Mouse (Mus musculus) midbrain, postnatal 0 days (tissue): ENCODE data around the gene Cfap73. TPM values are rescaled to one million over a fixed set of nuclear protein-coding genes. Genes with fewer than 3 reads are reported as not detected.

Experiments
- ATAC-seq: fragments of 200-750 bp; cut with Nextera tagmentation; 2 replicates; pipeline ENCODE4 v1.8.0; 2017; ENCODE audit warnings: moderate number of reproducible peaks, mild to moderate bottlenecking, moderate TSS enrichment, moderate library complexity; ENCODE audit not compliant: low FRiP score
- DNase-seq: peaks from one replicate; pipeline ENCODE4 v3.0.0-alpha.2; 2015; ENCODE audit warnings: low spot score
- H3K27ac ChIP-seq: fragments of 300-500 bp; sonication (generic); 2 replicates; pipeline ENCODE4 v1.5.1; 2014; ENCODE audit warnings: low read depth, mild to moderate bottlenecking, low read length, mixed read lengths
- H3K27me3 ChIP-seq: fragments of 300-500 bp; sonication (generic); 2 replicates; pipeline ENCODE4 v1.6.1; 2014; ENCODE audit warnings: low read length, control low read depth, mixed read lengths; ENCODE audit not compliant: insufficient read depth
- H3K36me3 ChIP-seq: fragments of 300-500 bp; sonication (generic); 2 replicates; pipeline ENCODE4 v1.6.1; 2014; ENCODE audit warnings: low read length, control low read depth, mixed read lengths; ENCODE audit not compliant: insufficient read depth
- H3K4me1 ChIP-seq: fragments of 300-500 bp; sonication (generic); 2 replicates; pipeline ENCODE4 v1.6.1; 2014; ENCODE audit warnings: mild to moderate bottlenecking, control low read depth, antibody characterized with exemption, low read length, mixed read lengths; ENCODE audit not compliant: insufficient read depth
- H3K4me2 ChIP-seq: fragments of 300-500 bp; sonication (generic); 2 replicates; pipeline ENCODE4 v1.6.1; 2014; ENCODE audit warnings: low read depth, mild to moderate bottlenecking, low read length, mixed read lengths; ENCODE audit not compliant: poor library complexity, severe bottlenecking
- H3K4me3 ChIP-seq: fragments of 300-500 bp; sonication (generic); 2 replicates; pipeline ENCODE4 v1.5.1; 2014; ENCODE audit warnings: low read depth, mild to moderate bottlenecking, low read length, moderate library complexity
- H3K9ac ChIP-seq: fragments of 300-500 bp; sonication (generic); replicated peaks from 2 replicates; pipeline ENCODE4 v1.6.1; 2014; ENCODE audit warnings: mild to moderate bottlenecking, low read length, moderate library complexity, mixed read lengths; ENCODE audit not compliant: poor library complexity, severe bottlenecking
- H3K9me3 ChIP-seq: fragments of 300-500 bp; sonication (generic); 2 replicates; pipeline ENCODE4 v1.6.1; 2016; ENCODE audit warnings: low read length, control low read depth
- CTCF ChIP-seq: IDR thresholded peaks from 2 replicates; pipeline ENCODE4 v1.5.1; 2016; ENCODE audit warnings: antibody characterized with exemption, mild to moderate bottlenecking
- WGBS: fragments of 180-500 bp; shearing (Covaris S2); extraction: QIAGEN DNeasy Blood & Tissue Kit; methylation state at CpG from one replicate; pipeline ENCODE4 v1.1.7; 2014; 5-methylcytosine and 5-hydroxymethylcytosine counted together
- polyA plus RNA-seq: library from polyadenylated mRNA; unstranded; fragments of >200 nt; fragmentation: Nextera tagmentation; extraction: Ambion mirVana; gene quantifications from 2 replicates; pipeline ENCODE4 v1.2.1, GENCODE M21; 2015
- total RNA-seq: library from RNA; depleted of rRNA; stranded (reverse); fragments of >200 nt; gene quantifications from 2 replicates; pipeline ENCODE4 v1.2.3, GENCODE M21; 2014

Cfap73 gene
- total and polyA plus RNA-seq, 2 experiments from 2014 or later: 0.60 to 0.62 TPM

- Histone ChIP-seq H3K27ac (no peak overlapping the region), H3K4me2 (peak overlapping the region; percentile 50), H3K9me3 (no peaks in the 10 kb centered on the region), H3K4me3 (peak overlapping the region; percentile 35), H3K9ac (peak overlapping the region; percentile 39; the same call in 1 of the 2 replicates), H3K36me3 (no peaks in the 10 kb centered on the region), H3K4me1 (peaks cover 6% of the 10 kb centered on the region; the same call in 1 of the 2 replicates), H3K27me3 (peaks cover 14% of the 10 kb centered on the region; the same call in 1 of the 2 replicates)
- no peak for DNase-seq
- peak; percentile 59 for ATAC-seq
- 4% methylated on average over 21 of the region's 21 CpGs for WGBS
- TF ChIP-seq CTCF: no peak; the same call in 1 of the 2 replicates
Measured at GRCm38 (mm10) chr5:120649374-120649933, 15.4 kb upstream of the Cfap73 start.

- peak within 1 kb of the TSS; percentile 50 for H3K4me2 ChIP-seq
- H3K27ac ChIP-seq: no peak within 1 kb of the TSS
- under 1% methylated on average over 44 of the region's 53 CpGs for WGBS
- peaks cover 14% of the 10 kb centered on the region; the same call in 1 of the 2 replicates for H3K27me3 ChIP-seq
- no peaks in the 10 kb centered on the region for H3K36me3 ChIP-seq
- peak within 1 kb of the TSS; percentile 39 for H3K9ac ChIP-seq
- DNase-seq (peak; percentile 29), ATAC-seq (peak; percentile 39; the same call in 1 of the 2 replicates)
- H3K4me1 ChIP-seq: peaks cover 6% of the 10 kb centered on the region; the same call in 1 of the 2 replicates
- H3K4me3 ChIP-seq: peak within 1 kb of the TSS; percentile 35
- peak; percentile 70 for TF ChIP-seq CTCF
- no peaks in the 10 kb centered on the region for H3K9me3 ChIP-seq
Measured at GRCm38 (mm10) chr5:120648569-120649373, 14.7 kb upstream of the Cfap73 start, which contains the start of gene Rasal1. Gene Rasal1 (plus strand): TSS chr5:120648812.

GRCm38 (mm10) chr5:120647814-120648491 is 13.9 kb upstream of the Cfap73 start:
- TF ChIP-seq CTCF: peak; percentile 17; the same call in 1 of the 2 replicates
- DNase-seq (no peak), ATAC-seq (no peak)
- Histone ChIP-seq H3K4me1 (peaks cover 6% of the 10 kb centered on the region; the same call in 1 of the 2 replicates), H3K27ac (no peak overlapping the region), H3K4me2 (peak overlapping the region; percentile 50; the same call in 1 of the 2 replicates), H3K27me3 (peaks cover 14% of the 10 kb centered on the region; the same call in 1 of the 2 replicates), H3K9ac (no peak overlapping the region), H3K9me3 (no peaks in the 10 kb centered on the region), H3K36me3 (no peaks in the 10 kb centered on the region), H3K4me3 (peak overlapping the region; percentile 35)
- WGBS: 43% methylated on average over 12 of the region's 12 CpGs

- no peaks in the 10 kb centered on the region for H3K36me3 ChIP-seq
- no peak for DNase-seq
- H3K27ac ChIP-seq: no peak overlapping the region
- peaks cover 6% of the 10 kb centered on the region; the same call in 1 of the 2 replicates for H3K4me1 ChIP-seq
- no peak for ATAC-seq
- 86% methylated on average over 4 of the region's 4 CpGs for WGBS
- no peaks in the 10 kb centered on the region for H3K9me3 ChIP-seq
- H3K4me2 ChIP-seq: no peak overlapping the region
- peaks cover 14% of the 10 kb centered on the region; the same call in 1 of the 2 replicates for H3K27me3 ChIP-seq
- TF ChIP-seq CTCF: no peak
- no peak overlapping the region for H3K9ac ChIP-seq
- H3K4me3 ChIP-seq: no peak overlapping the region
Measured at GRCm38 (mm10) chr5:120647361-120647760, 13.3 kb upstream of the Cfap73 start.

- ATAC-seq (no peak), DNase-seq (peak; percentile 56)
- no peak overlapping the region for H3K27ac ChIP-seq
- no peaks in the 10 kb centered on the region for H3K36me3 ChIP-seq
- WGBS: 50% methylated on average over 6 of the region's 6 CpGs
- peaks cover 6% of the 10 kb centered on the region; the same call in 1 of the 2 replicates for H3K4me1 ChIP-seq
- no peak for TF ChIP-seq CTCF
- H3K27me3 ChIP-seq: peaks cover 14% of the 10 kb centered on the region; the same call in 1 of the 2 replicates
- no peak overlapping the region for H3K9ac ChIP-seq
- H3K4me2 ChIP-seq: no peak overlapping the region
- no peaks in the 10 kb centered on the region for H3K9me3 ChIP-seq
- H3K4me3 ChIP-seq: no peak overlapping the region
Measured at GRCm38 (mm10) chr5:120645851-120646250, 11.8 kb upstream of the Cfap73 start.
